Mouse (Mus musculus) intestine, postnatal 0 days (tissue): ENCODE measurements around the gene Pak4. TPM values are rescaled to one million over a fixed set of nuclear protein-coding genes. Genes with fewer than 3 reads are reported as not detected.

Source experiments
- ATAC-seq: fragments of 200-750 bp; cut with Nextera tagmentation; 2 replicates; pipeline ENCODE4 v1.8.0; 2017; ENCODE audit warnings: mild to moderate bottlenecking, moderate TSS enrichment, moderate library complexity
- H3K27ac ChIP-seq: fragments of 300-500 bp; sonication (generic); 2 replicates; pipeline ENCODE4 v1.5.1; 2014; ENCODE audit warnings: mild to moderate bottlenecking, low read depth, low read length, moderate library complexity
- H3K27me3 ChIP-seq: fragments of 300-500 bp; sonication (generic); replicated peaks from 2 replicates; pipeline ENCODE4 v1.6.1; 2014; ENCODE audit warnings: low read length, mixed read lengths; ENCODE audit not compliant: control insufficient read depth, insufficient read depth
- H3K36me3 ChIP-seq: fragments of 300-500 bp; sonication (generic); 2 replicates; pipeline ENCODE4 v1.6.1; 2014; ENCODE audit warnings: mild to moderate bottlenecking, moderate library complexity; ENCODE audit not compliant: control insufficient read depth, insufficient read depth
- H3K4me1 ChIP-seq: fragments of 300-500 bp; sonication (generic); replicated peaks from 2 replicates; pipeline ENCODE4 v1.6.1; 2014; ENCODE audit warnings: antibody characterized with exemption, low read length, mixed read lengths; ENCODE audit not compliant: control insufficient read depth, insufficient read depth
- H3K4me2 ChIP-seq: fragments of 300-500 bp; sonication (generic); replicated peaks from 2 replicates; pipeline ENCODE4 v1.6.1; 2014; ENCODE audit warnings: low read depth, mild to moderate bottlenecking, moderate library complexity
- H3K4me3 ChIP-seq: fragments of 300-500 bp; sonication (generic); 2 replicates; pipeline ENCODE4 v1.5.1; 2014; ENCODE audit warnings: low read depth, low read length
- H3K9ac ChIP-seq: fragments of 300-500 bp; sonication (generic); 2 replicates; pipeline ENCODE4 v1.6.1; 2014; ENCODE audit warnings: mild to moderate bottlenecking, low read depth, low read length
- H3K9me3 ChIP-seq: fragments of 300-500 bp; sonication (generic); 2 replicates; pipeline ENCODE4 v1.6.1; 2016; ENCODE audit warnings: mixed run types; ENCODE audit not compliant: control insufficient read depth
- CTCF ChIP-seq: sonication (generic); IDR thresholded peaks from 2 replicates; pipeline ENCODE4 v1.5.1; 2016; ENCODE audit warnings: low read depth, mild to moderate bottlenecking, control low read depth, antibody characterized with exemption, moderate library complexity
- WGBS: fragments of 180-500 bp; shearing (Covaris S2); extraction: QIAGEN DNeasy Blood & Tissue Kit; methylation state at CpG from one replicate; pipeline ENCODE4 v1.1.7; 2014; 5-methylcytosine and 5-hydroxymethylcytosine counted together
- polyA plus RNA-seq: library from polyadenylated mRNA; unstranded; fragments of >200 nt; fragmentation: Nextera tagmentation; extraction: Ambion mirVana; gene quantifications from 2 replicates; pipeline ENCODE4 v1.2.1, GENCODE M21; 2015

Gene Pak4
- 17.2 and 19.7 TPM in 2 replicates for polyA plus RNA-seq

- Histone ChIP-seq H3K4me1 (peaks cover 15% of the 10 kb centered on the region; the same call in 1 of the 2 replicates), H3K4me3 (peak within 1 kb of the TSS; percentile 77), H3K36me3 (no peaks in the 10 kb centered on the region), H3K4me2 (peak within 1 kb of the TSS; percentile 87), H3K27me3 (no peaks in the 10 kb centered on the region), H3K27ac (peak within 1 kb of the TSS; percentile 90), H3K9ac (peak within 1 kb of the TSS; percentile 65), H3K9me3 (no peaks in the 10 kb centered on the region)
- WGBS, result under 1% methylated on average over 66 of the region's 66 CpGs
- TF ChIP-seq CTCF, result peak; percentile 48
- peak; percentile 85 for ATAC-seq
Measured at GRCm38 (mm10) chr7:28597642-28598446, at the start of gene Pak4, which contains the start of gene Samd4b. Gene Pak4, minus strand, starts transcription at chr7:28598185. Gene Samd4b, minus strand, starts transcription at chr7:28598144.

DNA sequence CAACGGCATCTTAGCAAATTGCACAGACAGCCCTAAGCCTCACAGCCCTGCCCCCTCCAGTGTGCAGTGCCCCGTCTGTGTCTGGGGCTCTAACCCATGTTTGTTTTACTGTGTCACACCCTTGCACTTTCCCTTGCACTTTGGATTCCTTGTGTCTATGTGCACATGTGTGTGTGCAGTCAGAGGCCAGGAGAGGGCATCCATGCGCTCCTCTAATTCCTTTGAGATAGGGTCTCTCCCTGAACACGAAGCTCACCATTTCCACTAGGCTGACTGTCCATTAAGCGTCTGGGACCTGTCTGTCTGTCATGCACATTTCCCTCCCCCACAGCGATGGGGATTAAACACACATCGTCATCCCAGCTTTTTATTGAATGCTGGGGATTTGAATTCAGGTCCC, 49.0 kb upstream of the Pak4 start:
- ATAC-seq, result no peak
- 41% methylated on average over 7 of the region's 7 CpGs for WGBS
- Histone ChIP-seq H3K4me3 (no peak overlapping the region), H3K27ac (no peak overlapping the region), H3K27me3 (no peaks in the 10 kb centered on the region), H3K4me1 (no peaks in the 10 kb centered on the region), H3K4me2 (no peak overlapping the region), H3K36me3 (no peaks in the 10 kb centered on the region), H3K9ac (no peak overlapping the region), H3K9me3 (no peaks in the 10 kb centered on the region)
- TF ChIP-seq CTCF, result peak; percentile 43

DNA sequence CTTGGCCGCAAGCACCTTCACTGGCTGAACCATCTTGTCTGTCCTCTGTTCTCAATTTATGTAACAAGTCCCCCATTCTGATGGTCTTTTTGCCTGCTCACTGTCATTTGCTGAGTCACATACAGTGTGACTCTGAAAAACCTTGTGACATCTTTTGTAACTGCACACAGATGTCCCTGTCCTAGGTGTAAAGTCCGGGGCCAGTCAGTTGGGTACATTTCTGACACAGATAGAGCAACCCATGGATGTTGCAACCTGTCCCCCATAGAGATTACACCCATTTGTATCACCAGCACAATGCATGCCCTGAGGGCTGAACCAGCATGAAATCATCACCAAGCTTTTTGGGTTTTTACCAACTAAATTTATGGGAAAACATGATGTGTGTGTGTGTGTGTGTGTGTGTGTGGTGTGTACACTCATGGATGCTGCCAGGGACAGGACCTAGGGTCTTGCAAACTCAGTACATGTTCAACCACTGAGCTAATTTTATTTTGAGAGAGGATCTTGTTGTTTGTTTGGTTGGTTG, 48.0 kb upstream of the Pak4 start:
- H3K4me3 ChIP-seq, result no peak overlapping the region
- H3K36me3 ChIP-seq, result no peaks in the 10 kb centered on the region
- 0 out of 2 replicates have a peak, but pooled peaks have one; percentile 31 for ATAC-seq
- no peaks in the 10 kb centered on the region for H3K9me3 ChIP-seq
- 78% methylated on average over 2 of the region's 2 CpGs for WGBS
- no peak overlapping the region for H3K27ac ChIP-seq
- H3K9ac ChIP-seq, result no peak overlapping the region
- H3K4me2 ChIP-seq, result no peak overlapping the region
- TF ChIP-seq CTCF, result no peak
- no peaks in the 10 kb centered on the region for H3K27me3 ChIP-seq
- H3K4me1 ChIP-seq, result no peaks in the 10 kb centered on the region

DNA sequence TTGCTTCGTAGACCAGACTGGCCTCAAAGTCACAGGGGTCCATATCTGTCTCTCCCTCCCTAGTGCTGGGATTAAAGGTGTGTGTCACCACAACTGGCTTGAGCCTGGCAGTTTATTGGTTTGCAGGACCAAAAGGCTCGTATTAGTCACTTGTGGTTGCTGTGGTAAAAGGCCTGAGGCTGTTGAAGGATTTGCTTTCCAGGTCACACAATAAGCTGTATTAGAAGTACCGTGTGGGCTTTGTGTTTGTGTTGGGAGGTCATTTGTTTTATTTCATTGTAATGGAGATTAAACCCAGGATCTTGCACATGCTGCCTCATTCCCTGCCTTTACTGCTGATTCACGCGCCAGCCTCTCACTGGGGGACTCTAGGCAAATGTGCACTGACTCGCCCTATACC, 47.4 kb upstream of the Pak4 start:
- ATAC-seq, result no peak
- no peak for TF ChIP-seq CTCF
- Histone ChIP-seq H3K9ac (no peak overlapping the region), H3K27ac (no peak overlapping the region), H3K9me3 (no peaks in the 10 kb centered on the region), H3K4me1 (no peaks in the 10 kb centered on the region), H3K4me2 (no peak overlapping the region), H3K27me3 (no peaks in the 10 kb centered on the region), H3K36me3 (no peaks in the 10 kb centered on the region), H3K4me3 (no peak overlapping the region)
- WGBS, result 82% methylated on average over 6 of the region's 6 CpGs

DNA sequence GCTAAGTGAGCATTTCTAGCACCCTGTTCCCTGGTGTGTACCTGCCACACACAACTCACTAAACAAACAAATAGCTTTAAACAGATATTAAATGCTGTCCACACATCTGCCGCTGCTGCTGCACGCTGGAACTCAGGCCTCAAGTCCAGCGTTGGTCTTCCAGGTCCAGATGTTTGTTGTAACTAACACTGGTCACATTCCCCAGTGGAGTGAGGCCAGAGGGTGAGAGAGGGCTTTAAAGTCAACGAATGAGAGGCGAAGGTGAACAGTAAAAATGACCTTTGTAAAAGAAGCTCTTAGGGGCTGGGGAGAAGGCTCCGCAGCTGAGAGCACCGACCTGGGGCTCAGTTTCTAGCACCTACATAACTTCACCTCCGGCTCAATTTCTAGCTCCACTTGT, 43.6 kb upstream of the Pak4 start:
- Histone ChIP-seq H3K27me3 (no peaks in the 10 kb centered on the region), H3K9ac (no peak overlapping the region), H3K4me2 (no peak overlapping the region), H3K4me3 (no peak overlapping the region), H3K4me1 (no peaks in the 10 kb centered on the region), H3K36me3 (no peaks in the 10 kb centered on the region), H3K27ac (no peak overlapping the region), H3K9me3 (no peaks in the 10 kb centered on the region)
- ATAC-seq, result no peak
- no peak for TF ChIP-seq CTCF
- 63% methylated on average over 8 of the region's 8 CpGs for WGBS

GRCm38 (mm10) chr7:28637511-28637910, 39.5 kb upstream of the Pak4 start:
- Histone ChIP-seq H3K27me3 (no peaks in the 10 kb centered on the region), H3K9ac (no peak overlapping the region), H3K4me2 (no peak overlapping the region), H3K4me1 (no peaks in the 10 kb centered on the region), H3K9me3 (no peaks in the 10 kb centered on the region), H3K36me3 (no peaks in the 10 kb centered on the region), H3K4me3 (no peak overlapping the region), H3K27ac (no peak overlapping the region)
- ATAC-seq, result no peak
- 10% methylated on average over 8 of the region's 8 CpGs for WGBS
- no peak for TF ChIP-seq CTCF
